Mouse (Mus musculus) neural tube, embryonic 13.5 days (tissue): ENCODE measurements around the gene Cdh9. TPM values are rescaled to one million over a fixed set of nuclear protein-coding genes. Genes with fewer than 3 reads are reported as not detected.

ENCODE experiments used
- ATAC-seq: fragments of 200-750 bp; cut with Nextera tagmentation; 2 replicates; pipeline ENCODE4 v1.8.0; 2017; ENCODE audit warnings: low read depth, mild to moderate bottlenecking, moderate TSS enrichment, moderate library complexity
- H3K27ac ChIP-seq: fragments of 300-500 bp; sonication (generic); replicated peaks from 2 replicates; pipeline ENCODE4 v1.5.1; 2015; ENCODE audit warnings: moderate library complexity, mild to moderate bottlenecking, inconsistent platforms
- H3K27me3 ChIP-seq: fragments of 300-500 bp; sonication (generic); 2 replicates; pipeline ENCODE4 v1.6.1; 2015; ENCODE audit warnings: mild to moderate bottlenecking, inconsistent platforms
- H3K36me3 ChIP-seq: fragments of 300-500 bp; sonication (generic); 2 replicates; pipeline ENCODE4 v1.6.1; 2015; ENCODE audit warnings: mild to moderate bottlenecking, inconsistent platforms
- H3K4me1 ChIP-seq: fragments of 300-500 bp; sonication (generic); replicated peaks from 2 replicates; pipeline ENCODE4 v1.6.1; 2015; ENCODE audit warnings: inconsistent platforms
- H3K4me2 ChIP-seq: fragments of 300-500 bp; sonication (generic); 2 replicates; pipeline ENCODE4 v1.6.1; 2015; ENCODE audit warnings: inconsistent platforms, mild to moderate bottlenecking, moderate library complexity
- H3K4me3 ChIP-seq: fragments of 300-500 bp; sonication (generic); 2 replicates; pipeline ENCODE4 v1.5.1; 2015; ENCODE audit warnings: mild to moderate bottlenecking, inconsistent platforms
- H3K9ac ChIP-seq: fragments of 300-500 bp; sonication (generic); 2 replicates; pipeline ENCODE4 v1.6.1; 2015; ENCODE audit warnings: moderate library complexity, mild to moderate bottlenecking, inconsistent platforms
- H3K9me3 ChIP-seq: fragments of 300-500 bp; sonication (generic); 2 replicates; pipeline ENCODE4 v1.6.1; 2016; ENCODE audit warnings: inconsistent platforms
- WGBS: fragments of 180-500 bp; shearing (Covaris S2); methylation state at CpG from one replicate; pipeline ENCODE4 v1.1.7; 2015; 5-methylcytosine and 5-hydroxymethylcytosine counted together
- polyA plus RNA-seq: library from polyadenylated mRNA; unstranded; fragments of >200 nt; fragmentation: Nextera tagmentation; extraction: Ambion mirVana; gene quantifications from 2 replicates; pipeline ENCODE4 v1.2.1, GENCODE M21; 2015

Cdh9 gene
- 4.2 and 5.2 TPM in 2 replicates for polyA plus RNA-seq

DNA sequence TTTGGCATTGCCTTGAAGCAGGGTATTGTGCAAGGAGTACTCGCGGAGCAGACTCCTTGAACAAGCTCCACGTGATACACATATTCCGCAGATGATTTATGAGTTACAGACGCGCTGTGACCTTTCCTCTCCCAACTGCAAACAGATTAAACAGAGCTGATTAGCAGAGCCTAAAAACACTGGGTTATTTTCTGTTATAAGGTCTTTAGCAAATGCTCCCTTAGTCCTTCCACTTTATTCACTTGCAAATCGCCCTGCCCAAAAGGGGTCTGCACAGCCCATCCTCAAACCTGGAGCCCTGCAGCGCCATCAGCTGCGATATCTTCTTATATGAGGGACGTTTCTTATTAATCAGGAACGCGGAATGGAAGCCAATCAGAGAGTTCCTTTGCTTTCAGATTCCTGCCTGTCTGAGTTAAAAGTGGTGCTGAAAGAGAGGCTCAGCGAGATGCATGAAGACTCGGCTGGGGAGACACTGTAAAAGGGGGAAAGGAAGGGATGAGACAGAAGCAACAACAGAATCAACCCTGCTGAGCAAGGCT, at the start of gene Cdh9:
Cdh9 (plus strand) TSS at position 287 of the 542 bp plus-strand sequence.
- H3K4me1 ChIP-seq: no peaks in the 10 kb centered on the region
- H3K36me3 ChIP-seq: no peaks in the 10 kb centered on the region
- peak within 1 kb of the TSS; percentile 37 for H3K4me3 ChIP-seq
- H3K9me3 ChIP-seq: no peaks in the 10 kb centered on the region
- H3K27ac ChIP-seq: peak within 1 kb of the TSS; percentile 10; the same call in 1 of the 2 replicates
- ATAC-seq: peak; percentile 67
- peak within 1 kb of the TSS; percentile 57 for H3K4me2 ChIP-seq
- H3K27me3 ChIP-seq: no peaks in the 10 kb centered on the region
- H3K9ac ChIP-seq: peak within 1 kb of the TSS; percentile 32
- 4% methylated on average over 14 of the region's 14 CpGs for WGBS

DNA sequence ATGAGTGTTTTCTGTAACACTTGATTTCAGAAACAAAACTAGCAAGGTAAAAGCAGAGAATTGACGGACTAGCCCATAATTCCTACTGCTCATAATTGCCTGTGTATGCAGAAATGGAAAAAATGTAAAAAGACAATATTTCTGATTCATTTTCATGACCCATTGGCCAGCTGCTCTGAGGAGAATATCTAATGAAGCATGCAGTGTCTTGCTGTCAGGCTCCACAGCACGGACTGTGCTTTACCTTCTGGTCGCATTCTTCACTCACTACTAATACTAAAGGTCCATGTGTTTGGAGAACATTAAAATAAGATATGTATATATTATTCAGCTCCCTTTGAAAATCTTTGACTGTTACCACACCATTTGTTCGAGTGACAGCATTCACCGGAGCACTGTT, 49.5 kb upstream of the Cdh9 start:
- no peaks in the 10 kb centered on the region for H3K27me3 ChIP-seq
- H3K27ac ChIP-seq: no peak overlapping the region
- 70% methylated on average over 5 of the region's 5 CpGs for WGBS
- H3K4me3 ChIP-seq: no peak overlapping the region
- no peaks in the 10 kb centered on the region for H3K9me3 ChIP-seq
- no peak overlapping the region for H3K4me2 ChIP-seq
- H3K9ac ChIP-seq: no peak overlapping the region
- no peaks in the 10 kb centered on the region for H3K36me3 ChIP-seq
- H3K4me1 ChIP-seq: no peaks in the 10 kb centered on the region
- no peak for ATAC-seq

DNA sequence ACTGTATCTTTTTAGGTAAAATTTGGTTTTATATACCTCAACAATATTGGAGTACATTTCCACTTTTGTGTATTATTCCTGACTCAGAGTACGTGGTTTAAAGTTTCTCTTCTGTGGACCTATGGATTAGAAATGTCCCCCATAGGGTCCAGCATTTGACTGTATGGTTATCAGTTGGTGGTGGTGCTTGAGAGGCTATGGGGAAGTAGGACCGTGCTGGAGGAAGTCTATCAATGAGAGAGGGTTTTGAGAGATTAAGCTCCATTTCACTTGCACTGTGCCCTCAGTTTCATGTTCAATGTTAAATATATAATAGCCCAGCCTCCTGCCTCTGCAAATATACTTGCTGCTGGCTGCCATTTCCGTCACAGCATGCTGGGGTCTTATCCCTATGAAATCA, 28.7 kb upstream of the Cdh9 start:
- 86% methylated on average over 3 of the region's 3 CpGs for WGBS
- Histone ChIP-seq H3K36me3 (no peaks in the 10 kb centered on the region), H3K27ac (no peak overlapping the region), H3K4me1 (no peaks in the 10 kb centered on the region), H3K4me2 (no peak overlapping the region), H3K4me3 (no peak overlapping the region), H3K9ac (no peak overlapping the region), H3K27me3 (no peaks in the 10 kb centered on the region), H3K9me3 (no peaks in the 10 kb centered on the region)
- ATAC-seq: no peak

DNA sequence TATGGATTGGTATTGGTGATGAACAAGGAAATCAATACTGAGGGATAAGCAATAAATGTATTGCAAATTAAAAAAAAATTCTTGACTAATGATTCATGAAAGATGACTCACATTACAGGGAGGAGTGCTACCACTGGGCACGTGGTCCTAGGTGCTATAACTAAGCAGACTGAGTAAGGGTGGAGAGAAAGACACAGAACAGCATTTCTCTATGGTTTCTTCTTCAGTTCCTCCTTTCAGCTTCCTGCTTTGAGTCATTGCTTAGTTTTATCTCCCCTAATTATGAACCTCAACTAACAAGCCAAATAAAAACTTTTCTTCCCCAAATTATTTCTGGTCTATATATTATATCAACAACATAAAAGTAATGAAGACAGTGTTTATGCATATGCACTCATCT, 26.2 kb upstream of the Cdh9 start:
- 70% methylated on average over 1 of the region's 1 CpGs for WGBS
- Histone ChIP-seq H3K27ac (no peak overlapping the region), H3K36me3 (no peaks in the 10 kb centered on the region), H3K9me3 (no peaks in the 10 kb centered on the region), H3K4me1 (no peaks in the 10 kb centered on the region), H3K27me3 (no peaks in the 10 kb centered on the region), H3K9ac (no peak overlapping the region), H3K4me3 (no peak overlapping the region), H3K4me2 (no peak overlapping the region)
- ATAC-seq: no peak

DNA sequence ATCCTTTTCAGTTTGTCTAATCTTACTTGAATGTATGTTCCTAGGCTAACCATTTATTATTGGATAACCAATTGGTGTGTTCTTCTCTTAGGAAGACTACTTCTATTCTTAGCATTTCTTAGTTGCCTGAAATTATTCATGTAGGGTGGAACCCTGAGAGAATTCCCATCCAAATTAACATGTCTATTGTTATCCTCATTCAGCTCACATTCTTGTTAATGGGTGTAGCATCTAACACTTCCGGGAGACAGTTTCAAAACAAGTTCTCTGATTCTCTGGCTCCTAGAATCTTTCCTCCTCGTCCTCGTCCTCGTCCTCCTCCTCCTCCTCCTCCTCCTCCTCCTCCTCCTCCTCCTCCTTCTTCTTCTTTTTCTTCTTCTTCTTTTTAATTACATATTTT, 10.5 kb downstream of the Cdh9 start:
- H3K27ac ChIP-seq: no peak overlapping the region
- H3K4me3 ChIP-seq: no peak overlapping the region
- no peaks in the 10 kb centered on the region for H3K9me3 ChIP-seq
- no peak for ATAC-seq
- H3K36me3 ChIP-seq: no peaks in the 10 kb centered on the region
- WGBS: 85% methylated on average over 4 of the region's 4 CpGs
- H3K4me2 ChIP-seq: no peak overlapping the region
- H3K9ac ChIP-seq: no peak overlapping the region
- H3K27me3 ChIP-seq: no peaks in the 10 kb centered on the region
- H3K4me1 ChIP-seq: no peaks in the 10 kb centered on the region

DNA sequence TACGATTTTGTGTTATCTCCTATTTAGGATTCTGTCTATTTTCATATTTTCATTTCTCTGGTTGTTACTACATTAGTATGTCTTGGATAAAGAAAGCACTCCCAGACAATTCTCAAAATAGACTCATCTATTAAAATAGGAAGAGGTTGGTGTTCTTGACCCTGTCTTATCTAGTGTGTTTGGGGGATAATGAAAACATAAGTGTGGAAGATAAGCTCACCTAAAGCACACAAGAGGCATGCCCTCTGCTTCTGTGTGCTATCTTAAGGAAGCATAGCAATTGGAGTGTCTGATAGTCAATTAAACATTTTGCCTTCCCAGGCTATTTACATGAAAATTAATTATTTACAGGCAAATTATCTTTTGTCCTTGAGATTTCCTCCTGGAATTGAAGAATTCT, 18.1 kb downstream of the Cdh9 start:
- no peaks in the 10 kb centered on the region for H3K4me1 ChIP-seq
- ATAC-seq: no peak
- no peaks in the 10 kb centered on the region for H3K9me3 ChIP-seq
- H3K9ac ChIP-seq: no peak overlapping the region
- H3K27me3 ChIP-seq: no peaks in the 10 kb centered on the region
- H3K4me2 ChIP-seq: no peak overlapping the region
- H3K27ac ChIP-seq: no peak overlapping the region
- WGBS: 91% methylated on average over 1 of the region's 1 CpGs
- H3K36me3 ChIP-seq: no peaks in the 10 kb centered on the region
- no peak overlapping the region for H3K4me3 ChIP-seq

DNA sequence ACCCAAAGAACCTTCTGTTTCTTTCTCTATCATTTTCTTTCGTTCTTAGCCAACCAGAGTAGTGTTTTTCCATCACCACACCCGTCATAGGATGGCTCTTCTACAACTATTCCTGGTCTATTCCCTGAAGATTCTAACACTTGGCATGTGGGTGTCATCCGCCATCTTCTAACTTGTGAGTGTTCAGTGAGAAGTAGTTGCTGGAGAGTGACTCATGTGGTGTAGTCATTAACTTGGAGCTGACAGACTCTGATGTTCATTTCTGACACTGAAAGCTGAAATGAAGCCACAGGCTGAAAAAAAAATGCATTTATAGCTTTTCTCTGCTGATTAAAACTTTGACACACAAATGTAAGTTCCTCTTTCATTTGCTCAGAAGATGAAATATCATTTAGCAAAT, 34.7 kb downstream of the Cdh9 start:
- H3K9ac ChIP-seq: no peak overlapping the region
- H3K36me3 ChIP-seq: no peaks in the 10 kb centered on the region
- ATAC-seq: no peak

DNA sequence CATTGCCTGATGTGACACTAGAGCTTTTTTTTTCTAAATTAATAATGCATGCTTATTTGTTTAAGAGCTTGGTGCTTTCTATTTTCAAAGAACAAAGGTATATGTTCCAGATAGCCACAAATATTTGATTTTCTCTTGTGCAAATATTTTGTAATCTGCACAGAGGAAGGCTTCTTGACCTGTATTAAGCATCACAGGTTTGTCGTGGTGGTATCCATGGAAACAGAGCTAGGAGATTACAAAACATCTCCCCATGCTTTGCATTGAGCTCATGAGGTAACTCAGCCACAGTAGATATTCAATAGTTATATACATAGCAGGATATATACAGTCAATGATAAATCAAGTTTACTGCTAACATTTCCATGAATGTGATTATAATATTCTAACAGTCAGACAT, 56.0 kb downstream of the Cdh9 start:
- H3K36me3 ChIP-seq: no peaks in the 10 kb centered on the region
- no peak overlapping the region for H3K4me3 ChIP-seq
- H3K27me3 ChIP-seq: no peaks in the 10 kb centered on the region
- no peaks in the 10 kb centered on the region for H3K4me1 ChIP-seq
- no peak overlapping the region for H3K4me2 ChIP-seq
- H3K9ac ChIP-seq: no peak overlapping the region
- ATAC-seq: no peak
- no peak overlapping the region for H3K27ac ChIP-seq
- WGBS: 55% methylated on average over 1 of the region's 1 CpGs
- H3K9me3 ChIP-seq: no peaks in the 10 kb centered on the region

More for the DNA sequence above, 34.7 kb downstream of the Cdh9 start:
- Histone ChIP-seq H3K27me3 (no peaks in the 10 kb centered on the region), H3K27ac (no peak overlapping the region), H3K9me3 (no peaks in the 10 kb centered on the region), H3K4me1 (no peaks in the 10 kb centered on the region), H3K4me2 (no peak overlapping the region), H3K4me3 (no peak overlapping the region)
- 86% methylated on average over 3 of the region's 3 CpGs for WGBS

DNA sequence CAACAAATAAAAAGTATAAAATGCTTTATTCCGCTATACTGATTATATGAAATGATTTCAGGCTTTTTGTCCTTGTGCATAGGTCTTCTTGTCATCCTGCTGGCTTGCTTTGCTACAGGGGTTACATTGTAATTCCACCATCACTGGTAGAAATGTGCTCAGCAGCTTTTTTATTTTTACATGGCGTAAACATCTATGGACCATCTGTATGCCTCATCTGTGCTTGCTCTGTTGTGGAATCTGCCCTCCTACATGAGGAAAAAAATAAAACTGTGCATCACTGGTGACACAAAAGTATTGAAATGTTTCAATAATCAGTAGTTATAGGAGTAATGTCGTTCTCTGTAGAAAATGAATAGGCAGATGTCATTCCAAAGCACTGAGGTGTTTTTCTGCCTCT, 64.3 kb downstream of the Cdh9 start:
- no peaks in the 10 kb centered on the region for H3K27me3 ChIP-seq
- WGBS: 87% methylated on average over 3 of the region's 3 CpGs
- H3K4me3 ChIP-seq: no peak overlapping the region
- no peaks in the 10 kb centered on the region for H3K36me3 ChIP-seq
- no peak for ATAC-seq
- H3K4me2 ChIP-seq: no peak overlapping the region
- H3K9ac ChIP-seq: no peak overlapping the region
- H3K9me3 ChIP-seq: no peaks in the 10 kb centered on the region
- no peak overlapping the region for H3K27ac ChIP-seq
- H3K4me1 ChIP-seq: no peaks in the 10 kb centered on the region

DNA sequence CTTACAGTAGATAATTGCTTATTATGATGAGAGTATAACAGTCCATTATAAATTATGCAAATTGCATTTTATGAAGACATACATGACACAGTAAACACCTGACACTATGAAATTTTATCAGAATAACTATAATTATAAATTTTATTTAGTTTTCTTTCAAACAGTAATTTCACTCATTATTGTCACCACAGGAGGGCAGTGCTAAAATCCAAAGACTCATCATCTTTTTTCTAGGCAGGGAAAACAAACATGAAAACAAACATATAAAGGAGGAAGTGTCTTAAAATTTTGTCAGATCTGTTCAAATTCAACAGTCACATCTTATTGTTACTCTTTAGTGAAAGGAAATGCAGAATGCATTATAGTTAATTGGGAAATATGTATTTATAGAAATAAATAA, 72.7 kb downstream of the Cdh9 start:
- Histone ChIP-seq H3K4me3 (no peak overlapping the region), H3K4me1 (no peaks in the 10 kb centered on the region), H3K27me3 (no peaks in the 10 kb centered on the region), H3K9me3 (no peaks in the 10 kb centered on the region), H3K4me2 (no peak overlapping the region), H3K27ac (no peak overlapping the region), H3K9ac (no peak overlapping the region), H3K36me3 (no peaks in the 10 kb centered on the region)
- ATAC-seq: no peak

DNA sequence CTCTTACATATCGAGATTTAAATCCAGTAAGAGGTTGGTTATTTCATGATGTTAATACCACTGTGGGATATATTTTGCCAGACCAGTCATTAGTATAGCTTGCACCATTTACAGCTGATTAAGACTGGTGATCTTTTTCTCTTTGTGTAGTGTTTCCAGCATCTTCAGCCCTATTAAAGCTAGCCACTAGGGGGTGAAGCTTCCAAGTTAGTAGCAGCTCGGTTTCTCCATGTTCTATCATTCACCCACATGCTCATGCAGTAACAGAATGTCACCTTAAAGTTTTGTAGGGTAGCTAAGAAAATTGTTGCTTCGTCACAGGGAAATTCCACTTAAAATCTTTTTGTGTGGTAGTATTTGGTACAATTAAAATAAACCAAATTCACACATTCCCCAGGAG, 82.2 kb downstream of the Cdh9 start:
- Histone ChIP-seq H3K4me3 (no peak overlapping the region), H3K36me3 (no peaks in the 10 kb centered on the region), H3K4me1 (no peaks in the 10 kb centered on the region), H3K27ac (no peak overlapping the region), H3K4me2 (no peak overlapping the region), H3K9me3 (no peaks in the 10 kb centered on the region), H3K9ac (no peak overlapping the region), H3K27me3 (no peaks in the 10 kb centered on the region)
- ATAC-seq: no peak
- 71% methylated on average over 3 of the region's 3 CpGs for WGBS

DNA sequence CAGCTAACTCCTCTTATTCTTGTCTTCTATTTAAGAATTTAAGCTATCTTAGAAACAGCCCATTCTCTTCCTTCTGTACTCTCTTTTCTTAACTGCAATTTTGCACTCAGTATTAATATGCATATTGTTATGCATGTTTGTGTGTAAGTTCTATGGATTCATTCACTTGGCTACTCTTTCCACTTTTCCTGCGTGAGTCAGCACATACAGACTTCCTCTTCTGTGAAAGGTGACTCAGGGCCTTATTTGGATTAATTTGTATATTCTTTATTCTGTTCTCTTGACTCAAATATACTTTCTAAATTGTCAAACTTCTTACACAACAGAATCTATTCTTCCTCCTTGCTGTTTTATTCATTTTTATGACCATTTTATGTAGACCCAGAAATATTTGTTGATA, 85.5 kb downstream of the Cdh9 start:
- no peak for ATAC-seq
- Histone ChIP-seq H3K4me3 (no peak overlapping the region), H3K36me3 (no peaks in the 10 kb centered on the region), H3K4me1 (no peaks in the 10 kb centered on the region), H3K9ac (no peak overlapping the region), H3K27me3 (no peaks in the 10 kb centered on the region), H3K4me2 (no peak overlapping the region), H3K27ac (no peak overlapping the region), H3K9me3 (no peaks in the 10 kb centered on the region)
- WGBS: 93% methylated on average over 1 of the region's 1 CpGs

DNA sequence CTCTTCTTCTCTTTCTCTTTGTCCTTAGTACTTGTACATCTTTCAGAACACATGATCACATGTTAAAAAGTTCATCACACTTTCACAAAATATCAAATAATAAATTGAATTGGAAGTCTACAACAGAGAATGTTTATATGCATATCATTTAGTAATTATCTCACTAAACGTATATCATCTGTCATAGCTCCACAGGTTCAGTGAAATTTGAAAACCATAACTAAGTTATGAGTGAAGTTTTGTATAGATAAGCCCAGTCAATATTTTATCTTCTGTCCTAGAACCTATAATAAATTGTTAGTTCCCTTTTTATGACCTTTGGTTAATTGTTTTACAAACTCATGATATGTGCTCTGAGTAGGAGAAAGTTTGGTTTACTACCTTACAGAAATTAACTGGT, 106.2 kb downstream of the Cdh9 start:
- H3K4me2 ChIP-seq: no peak overlapping the region
- ATAC-seq: no peak
- no peak overlapping the region for H3K4me3 ChIP-seq
- no peak overlapping the region for H3K9ac ChIP-seq
- 86% methylated on average over 1 of the region's 1 CpGs for WGBS
- no peaks in the 10 kb centered on the region for H3K36me3 ChIP-seq
- no peaks in the 10 kb centered on the region for H3K4me1 ChIP-seq
- no peaks in the 10 kb centered on the region for H3K9me3 ChIP-seq
- no peak overlapping the region for H3K27ac ChIP-seq
- H3K27me3 ChIP-seq: no peaks in the 10 kb centered on the region
